Mouse (Mus musculus): ENCODE measurements around the gene Ypel5.

- TF ChIP-seq CTCF (IDR thresholded peaks at IDR 0.05; ENCODE audit: low read depth) (peak; percentile 61), EP300 (IDR thresholded peaks at IDR 0.05; ENCODE audit: low read depth) (no peak)
These were observed 21.7 kb downstream of the Ypel5 start for GRCm38 (mm10) chr17:72857677-72858633.
